Mouse (Mus musculus) bone marrow macrophage, adult 2 months (primary cell): ENCODE data around the gene Prss43.
A peak's percentile ranks its signal among the peaks of the same experiment; 100 is the strongest.

ENCODE experiments used
- CTCF ChIP-seq: IDR thresholded peaks from 2 replicates; pipeline ENCODE4 v1.5.1; 2012; ENCODE audit warnings: low read depth, mild to moderate bottlenecking, low read length, moderate library complexity
- POLR2A ChIP-seq: IDR thresholded peaks from 2 replicates; pipeline ENCODE4 v1.6.1; 2012; ENCODE audit warnings: mild to moderate bottlenecking, low read depth, low read length, borderline replicate concordance

- TF ChIP-seq POLR2A (no peak), CTCF (peak; percentile 40; the same call in 1 of the 2 replicates)
These were observed 45.2 kb upstream of the Prss43 start for GRCm38 (mm10) chr9:110781256-110781721.
